Mouse (Mus musculus) spleen, postnatal 14 days (tissue): ENCODE results near the gene Psme2b.

Experiments used
- DNase-seq, 2 experiments: peaks; one replicate each; pipeline ENCODE4 v3.0.0; 2021 to 2022; ENCODE audit warnings: low spot score in 2 of 2

Gene Psme2b

DNA sequence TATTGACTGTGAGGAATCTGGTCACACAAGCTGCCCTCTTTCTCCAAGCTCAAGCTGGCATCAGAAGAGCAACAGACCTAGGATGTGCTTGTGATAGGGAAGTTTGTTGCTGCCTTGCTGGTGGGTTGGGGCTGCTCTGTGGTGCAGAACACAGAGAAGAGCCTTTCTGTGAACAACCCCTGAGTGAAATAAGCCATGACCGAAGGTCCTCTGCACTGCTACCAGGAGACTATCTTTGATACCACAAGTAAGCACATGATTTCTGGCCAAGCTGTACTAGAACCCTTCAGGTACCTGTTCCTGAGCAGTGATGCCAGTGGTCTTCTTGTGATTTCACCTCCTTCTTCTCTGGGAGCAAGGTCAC is 44.4 kb downstream of the Psme2b start:
- DNase-seq, result peak in 1 of 2 experiments; percentile 1

DNA sequence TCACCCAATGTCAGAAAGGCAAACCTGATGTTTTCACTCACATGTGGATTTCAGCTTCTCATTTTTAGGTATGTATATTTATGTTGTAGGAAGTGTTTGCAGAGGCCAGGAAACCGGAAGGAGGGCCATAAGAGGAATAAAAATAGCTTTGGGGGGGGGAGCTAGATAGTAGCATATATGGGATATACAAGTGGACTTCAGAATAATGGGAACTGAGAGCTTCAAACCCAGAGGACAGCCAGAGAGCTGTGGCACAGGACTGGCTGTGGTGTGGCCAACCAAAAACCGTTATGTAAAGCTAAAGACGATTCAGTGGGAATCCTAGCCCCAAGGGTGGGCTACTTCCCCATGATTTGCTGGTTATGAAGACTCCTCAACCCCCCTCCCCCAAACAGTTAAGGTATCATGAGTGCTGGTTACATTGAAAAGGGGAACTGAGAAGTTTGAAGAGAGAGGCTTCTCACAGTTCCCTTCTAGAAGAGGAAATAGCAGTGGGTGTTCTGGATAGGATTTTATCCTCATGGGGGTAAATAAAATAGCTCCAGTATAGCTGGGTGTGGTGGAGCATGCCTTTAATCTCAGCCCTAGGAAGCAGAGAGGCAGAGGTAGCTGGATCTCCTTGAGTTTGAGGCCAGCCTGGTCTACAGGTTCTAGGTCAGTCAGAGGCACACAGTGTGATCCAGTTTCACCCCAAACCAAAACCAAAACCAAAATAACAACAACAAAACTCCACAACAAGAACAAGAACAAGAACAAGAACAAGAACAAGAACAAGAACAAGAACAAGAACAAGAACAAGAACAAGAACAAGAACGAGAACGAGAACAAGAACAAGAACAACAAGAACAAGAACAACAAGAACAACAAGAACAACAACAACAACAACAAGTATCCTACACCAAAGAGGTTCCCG is 45.1 kb downstream of the Psme2b start:
- DNase-seq, result peak in 1 of 2 experiments; percentile 3

DNA sequence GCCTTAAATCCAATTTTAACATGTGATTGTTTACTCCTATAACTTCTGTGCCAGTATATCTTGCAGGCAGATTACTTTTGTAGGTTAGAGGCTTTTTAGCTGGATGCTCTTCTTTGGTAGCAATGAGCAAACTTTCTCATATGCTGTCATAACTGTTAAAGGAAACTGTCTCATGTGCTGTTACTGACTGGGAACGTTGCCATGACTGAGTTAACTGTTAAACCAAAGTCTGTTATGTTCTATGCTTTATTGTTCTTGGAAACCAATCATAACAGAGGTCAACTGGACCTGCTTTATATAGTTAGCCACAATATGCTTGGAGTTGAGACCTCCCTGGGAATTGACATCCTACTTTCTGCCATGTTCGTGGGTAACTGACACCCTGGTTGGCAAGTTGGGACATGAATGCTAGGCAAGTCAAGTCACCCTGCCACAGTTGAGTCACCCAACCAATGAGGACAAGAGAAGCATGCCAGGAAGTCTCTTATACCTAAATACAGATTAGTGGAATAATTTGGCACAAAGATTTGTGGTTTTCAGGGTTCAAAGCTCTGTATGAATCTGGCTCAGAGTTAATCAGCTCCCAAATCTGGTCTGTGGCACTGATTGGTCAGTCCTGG is 47.1 kb downstream of the Psme2b start:
- no peak for DNase-seq
